Mouse (Mus musculus) cerebellum, adult 11-12 months (tissue): ENCODE results near the gene Defb42.
A peak's percentile ranks its signal among the peaks of the same experiment; 100 is the strongest.

Source experiments
- DNase-seq: peaks from one replicate; pipeline ENCODE4 v3.0.0; 2022

The Defb42 gene

GRCm38 (mm10) chr14:63046691-63047090, at the start of gene Defb42:
TSS of gene Defb42 (plus strand) at chr14:63046991.
- DNase-seq = no peak

GRCm38 (mm10) chr14:62997777-62998176, 49.0 kb upstream of the Defb42 start, which contains the start of gene Defb47:
TSS of gene Defb47 (plus strand) at chr14:62998077.
- no peak for DNase-seq

- no peak for DNase-seq
Observed at GRCm38 (mm10) chr14:62998977-62999376, 47.8 kb upstream of the Defb42 start.

GRCm38 (mm10) chr14:63002588-63002987, 44.2 kb upstream of the Defb42 start:
- DNase-seq = no peak

GRCm38 (mm10) chr14:63011471-63011870, 35.3 kb upstream of the Defb42 start, which contains the start of gene Defb43:
TSS of gene Defb43 (plus strand) at chr14:63011771.
- DNase-seq = no peak

GRCm38 (mm10) chr14:63013082-63013481, 33.7 kb upstream of the Defb42 start:
- DNase-seq = no peak

GRCm38 (mm10) chr14:63014667-63015066, 32.1 kb upstream of the Defb42 start:
- no peak for DNase-seq

GRCm38 (mm10) chr14:63020524-63021156, 26.2 kb upstream of the Defb42 start:
- DNase-seq = no peak

- DNase-seq = no peak
Observed at GRCm38 (mm10) chr14:63049910-63050370, 3.1 kb downstream of the Defb42 start, which contains the start of gene Defb30. TSS of gene Defb30 (minus strand) at chr14:63049960.

- DNase-seq = peak; percentile 20
Observed at GRCm38 (mm10) chr14:63050769-63051168, 4.0 kb downstream of the Defb42 start.

- peak; percentile 97 for DNase-seq
Observed at GRCm38 (mm10) chr14:63054729-63055128, 7.9 kb downstream of the Defb42 start.

GRCm38 (mm10) chr14:63060361-63060760, 13.6 kb downstream of the Defb42 start:
- DNase-seq = no peak

GRCm38 (mm10) chr14:63062184-63062583, 15.4 kb downstream of the Defb42 start:
- DNase-seq = no peak

GRCm38 (mm10) chr14:63065391-63065790, 18.6 kb downstream of the Defb42 start:
- DNase-seq = no peak

- DNase-seq = peak; percentile 34
Observed at GRCm38 (mm10) chr14:63066630-63067310, 20.0 kb downstream of the Defb42 start.

GRCm38 (mm10) chr14:63067708-63068107, 20.9 kb downstream of the Defb42 start:
- no peak for DNase-seq
